Mouse (Mus musculus) retina, postnatal 7 days (tissue): ENCODE measurements around the gene Mcl1.
"Not testable (repeated sequence)": the region's sequence is repeated elsewhere in the genome, so short reads cannot be mapped to it uniquely, and the experiment has no call there.

Experiments used
- DNase-seq: peaks from one replicate; pipeline ENCODE4 v3.0.0-alpha.2; 2012; ENCODE audit warnings: low read depth, low spot score

Mcl1 gene

GRCm38 (mm10) chr3:95650276-95651032 lies 8.1 kb upstream of the Mcl1 start:
- no peak for DNase-seq

DNA sequence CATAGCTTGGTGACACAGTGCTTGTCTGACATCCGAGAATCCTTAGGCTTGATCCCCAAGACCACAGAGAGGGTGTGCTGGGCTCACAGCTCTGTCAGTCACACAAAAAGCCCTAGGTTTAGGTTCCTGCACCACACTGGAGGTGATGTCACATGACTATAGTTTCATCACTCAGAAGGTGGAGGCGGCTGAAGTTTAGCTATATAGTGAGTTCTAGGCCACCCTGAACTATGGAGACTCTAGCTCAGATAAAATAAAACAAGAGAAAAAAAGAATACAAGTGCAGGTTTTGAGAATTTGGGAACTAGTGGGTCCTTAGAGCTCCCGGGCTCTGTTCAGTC lies 7.6 kb upstream of the Mcl1 start:
- DNase-seq: no peak

DNA sequence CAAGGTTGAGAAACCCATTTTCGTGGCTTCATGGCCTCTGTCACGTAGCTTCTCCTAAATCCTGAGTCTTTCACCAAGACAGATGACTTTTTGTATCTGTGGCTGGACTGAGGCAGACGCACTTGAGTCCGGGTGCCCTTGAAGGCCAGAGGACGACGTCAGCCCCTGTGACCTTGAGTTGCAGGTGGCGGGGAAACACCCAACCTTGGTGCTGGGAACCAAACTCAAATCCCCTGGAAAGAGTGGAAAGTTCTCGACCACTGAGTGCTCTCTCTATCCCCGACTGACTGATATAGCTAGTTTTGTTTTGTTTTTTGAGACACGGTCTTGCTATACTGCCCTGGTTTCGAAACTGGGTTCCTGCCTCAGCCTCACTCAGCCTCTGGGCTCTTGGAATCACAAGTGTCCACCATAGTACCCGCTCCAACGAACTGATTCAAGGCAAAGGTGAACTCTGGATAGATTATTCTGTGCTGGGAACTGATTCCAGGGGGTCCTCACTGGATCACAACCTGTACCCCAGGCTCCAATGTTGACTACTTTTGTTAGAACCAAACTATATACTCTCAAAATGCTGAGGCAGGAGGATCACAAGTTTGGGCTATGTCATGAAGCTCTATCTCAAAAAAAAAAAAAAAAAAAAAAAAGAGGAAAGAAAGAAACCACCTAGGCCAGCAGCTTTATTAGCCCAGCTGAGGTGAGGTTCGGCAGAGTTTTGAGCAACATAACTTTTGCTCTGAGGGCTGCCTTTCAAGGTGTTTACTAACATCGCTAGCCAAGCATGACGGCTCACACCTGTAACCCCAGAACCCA lies 7.0 kb upstream of the Mcl1 start:
- no peak for DNase-seq

- no peak for DNase-seq
These were observed 6.3 kb upstream of the Mcl1 start for GRCm38 (mm10) chr3:95652204-95652811.

DNA sequence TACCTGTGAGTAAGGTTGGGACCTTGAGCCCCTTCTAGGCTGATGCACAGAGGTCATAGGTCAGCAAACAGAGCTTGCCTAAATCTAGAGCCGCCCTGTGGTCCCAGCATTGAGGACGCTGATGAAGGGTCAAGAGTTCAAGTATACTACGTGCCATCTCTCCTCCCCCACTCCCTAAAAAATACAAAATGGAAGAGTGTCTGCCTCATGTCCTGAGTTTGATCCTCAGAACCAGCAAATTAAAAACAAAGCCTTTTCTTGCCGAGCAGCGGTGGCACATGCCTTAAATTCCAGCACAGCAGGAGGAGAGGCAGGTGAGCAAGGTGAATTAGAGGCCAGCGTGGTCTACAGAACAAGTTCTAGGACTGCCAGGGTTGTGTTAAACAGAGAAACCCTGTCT lies 5.7 kb upstream of the Mcl1 start:
- DNase-seq: no peak

- DNase-seq: no peak
These were observed 5.0 kb upstream of the Mcl1 start for GRCm38 (mm10) chr3:95653473-95654034.

GRCm38 (mm10) chr3:95654371-95654770 lies 4.2 kb upstream of the Mcl1 start:
- DNase-seq: not testable (repeated sequence)

DNA sequence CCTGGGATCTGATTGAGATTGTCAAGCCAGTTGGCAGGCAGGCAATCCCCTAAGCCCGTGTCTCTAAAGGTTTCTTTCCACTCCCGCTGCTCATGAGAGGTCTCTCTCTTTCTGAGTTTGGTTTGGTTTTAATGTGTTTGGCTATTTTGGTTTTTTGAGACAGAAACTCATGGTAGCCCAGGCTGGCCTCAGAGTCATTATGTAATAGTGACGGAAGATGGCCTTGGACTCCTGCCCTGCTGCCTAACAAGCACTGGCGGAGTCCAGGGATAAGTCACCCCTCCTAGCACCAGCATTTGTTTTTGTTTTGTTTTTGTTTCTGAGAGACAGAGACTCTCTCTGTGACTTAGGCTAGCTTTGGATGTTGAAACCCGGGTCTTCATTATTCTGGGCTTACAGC lies 3.2 kb upstream of the Mcl1 start:
- DNase-seq: no peak

- no peak for DNase-seq
These were observed 1.5 kb upstream of the Mcl1 start for GRCm38 (mm10) chr3:95657108-95657507.

DNA sequence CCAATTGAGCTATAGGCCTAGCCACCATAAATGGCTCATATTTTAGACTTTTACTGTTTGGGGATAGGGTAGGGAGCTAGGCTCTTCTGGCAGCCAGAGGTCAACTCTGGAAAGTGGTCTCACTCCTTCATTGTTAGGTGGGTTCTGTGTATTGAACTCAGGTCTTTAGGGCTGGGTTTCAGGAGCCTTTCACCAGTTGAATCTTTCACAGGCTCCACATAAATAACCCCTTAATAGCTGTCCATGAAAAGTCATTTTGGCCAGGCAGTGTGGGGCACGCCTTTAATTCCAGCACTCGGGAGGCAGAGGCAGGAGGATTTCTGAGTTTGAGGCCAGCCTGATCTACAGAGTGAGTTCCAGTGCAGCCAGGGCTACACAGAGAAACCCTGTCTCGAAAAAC lies 877 bp upstream of the Mcl1 start:
- no peak for DNase-seq

GRCm38 (mm10) chr3:95658868-95659712 lies 502 bp downstream of the Mcl1 start:
- DNase-seq: no peak

- DNase-seq: no peak
These were observed 1.4 kb downstream of the Mcl1 start for GRCm38 (mm10) chr3:95659948-95660347.

GRCm38 (mm10) chr3:95660788-95661478 lies 2.3 kb downstream of the Mcl1 start:
- DNase-seq: no peak

DNA sequence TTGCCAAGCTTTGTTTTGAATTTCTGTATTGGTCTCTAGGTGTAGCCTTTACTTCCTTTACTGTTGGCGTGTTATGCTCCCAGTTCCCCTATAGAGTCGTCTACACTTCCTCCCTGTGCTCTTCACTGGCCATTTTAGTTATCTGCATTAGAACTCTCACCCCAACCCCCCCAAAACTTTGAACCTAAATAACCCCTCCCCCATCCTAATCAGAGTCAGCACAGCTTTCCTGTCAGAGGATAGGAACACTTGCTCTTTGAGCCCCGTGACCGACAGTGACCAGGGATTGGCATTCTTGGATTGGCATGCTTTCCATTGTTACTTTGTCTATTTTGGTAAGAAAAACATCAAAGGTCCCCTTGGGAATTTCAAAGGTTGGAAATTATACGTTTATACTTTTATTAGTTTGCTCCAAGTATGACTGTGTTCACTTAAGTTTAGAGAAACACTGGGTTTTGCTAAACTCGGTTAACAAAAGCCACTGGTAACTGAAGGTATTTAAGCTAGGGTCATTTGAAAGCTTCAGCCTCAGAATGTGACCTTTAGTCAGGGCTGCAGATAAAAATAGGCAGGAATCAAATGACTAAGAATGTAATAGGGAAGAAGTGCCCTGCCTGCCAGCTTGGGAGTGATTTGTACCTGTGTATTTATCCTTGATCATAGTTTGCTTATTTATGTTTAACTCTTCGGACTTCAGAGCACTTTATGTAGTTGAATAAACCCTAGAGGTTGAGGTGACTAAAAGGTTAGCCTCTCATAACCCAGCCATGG lies 3.5 kb downstream of the Mcl1 start:
- DNase-seq: no peak

GRCm38 (mm10) chr3:95662724-95663449 lies 4.3 kb downstream of the Mcl1 start:
- DNase-seq: no peak

- DNase-seq: no peak
These were observed 4.9 kb downstream of the Mcl1 start for GRCm38 (mm10) chr3:95663486-95663885.

- no peak for DNase-seq
These were observed 5.5 kb downstream of the Mcl1 start for GRCm38 (mm10) chr3:95663969-95664608.

- DNase-seq: no peak
These were observed 6.4 kb downstream of the Mcl1 start for GRCm38 (mm10) chr3:95664940-95665352.
